Mouse (Mus musculus): ENCODE measurements around the gene Prune2.

DNA sequence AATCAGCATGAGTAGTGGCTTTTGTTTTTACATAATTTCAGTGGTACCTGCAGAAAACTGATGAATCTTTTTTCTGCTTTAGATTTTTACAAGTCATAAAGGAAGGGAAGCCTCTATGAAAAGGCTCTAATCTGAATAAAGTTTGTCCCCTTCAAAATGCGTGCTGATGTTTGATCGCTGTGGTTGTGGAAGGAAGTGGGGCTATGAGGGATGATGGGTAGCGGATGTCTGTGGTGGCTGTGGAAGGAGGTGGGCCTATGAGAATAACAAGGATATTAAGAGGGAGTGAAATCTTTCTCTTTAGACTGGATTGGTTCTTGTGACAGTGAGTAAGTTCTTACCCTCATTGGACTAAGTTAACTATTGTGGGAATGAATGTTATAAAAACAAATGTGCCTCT, 23.0 kb downstream of the Prune2 start:
- no peak for TF ChIP-seq CTCF (IDR thresholded peaks at IDR 0.05; ENCODE audit: control insufficient read depth, insufficient read depth, insufficient read length)
- no peak for TF ChIP-seq FOSL1 (IDR thresholded peaks at IDR 0.05; ENCODE audit: insufficient read depth, low read length, poor library complexity, severe bottlenecking)
- TF ChIP-seq MYOG (IDR thresholded peaks at IDR 0.05; ENCODE audit: control insufficient read depth, extremely low read depth, insufficient read length), result no peak
- TF ChIP-seq USF1 (IDR thresholded peaks at IDR 0.05; ENCODE audit: low read depth), result no peak
